Mouse (Mus musculus) embryonic facial prominence, embryonic 15.5 days (tissue): Measurements from ENCODE around the gene Faf1. TPM values are rescaled to one million over a fixed set of nuclear protein-coding genes. Genes with fewer than 3 reads are reported as not detected.
A peak's percentile ranks its signal among the peaks of the same experiment; 100 is the strongest.

Experiments
- ATAC-seq: fragments of 200-750 bp; cut with Nextera tagmentation; 2 replicates; pipeline ENCODE4 v1.8.0; 2017; ENCODE audit warnings: low read depth, moderate TSS enrichment; ENCODE audit not compliant: insufficient number of reproducible peaks, low FRiP score, low TSS enrichment
- H3K27ac ChIP-seq: fragments of 300-500 bp; sonication (generic); replicated peaks from 2 replicates; pipeline ENCODE4 v1.5.1; 2015; ENCODE audit warnings: mild to moderate bottlenecking, inconsistent platforms
- H3K27me3 ChIP-seq: fragments of 300-500 bp; sonication (generic); 2 replicates; pipeline ENCODE4 v1.6.1; 2015; ENCODE audit warnings: inconsistent platforms
- H3K36me3 ChIP-seq: fragments of 300-500 bp; sonication (generic); 2 replicates; pipeline ENCODE4 v1.6.1; 2015; ENCODE audit warnings: mild to moderate bottlenecking, inconsistent platforms
- H3K4me1 ChIP-seq: fragments of 300-500 bp; sonication (generic); 2 replicates; pipeline ENCODE4 v1.6.1; 2015; ENCODE audit warnings: inconsistent platforms
- H3K4me2 ChIP-seq: fragments of 300-500 bp; sonication (generic); replicated peaks from 2 replicates; pipeline ENCODE4 v1.6.1; 2015; ENCODE audit warnings: mild to moderate bottlenecking, inconsistent platforms
- H3K4me3 ChIP-seq: fragments of 300-500 bp; sonication (generic); replicated peaks from 2 replicates; pipeline ENCODE4 v1.5.1; 2015; ENCODE audit warnings: mild to moderate bottlenecking, inconsistent platforms
- H3K9ac ChIP-seq: fragments of 300-500 bp; sonication (generic); 2 replicates; pipeline ENCODE4 v1.6.1; 2015; ENCODE audit warnings: inconsistent platforms
- H3K9me3 ChIP-seq: fragments of 300-500 bp; sonication (generic); replicated peaks from 2 replicates; pipeline ENCODE4 v1.6.1; 2016; ENCODE audit warnings: inconsistent platforms
- WGBS: fragments of 180-500 bp; shearing (Covaris S2); methylation state at CpG from one replicate; pipeline ENCODE4 v1.1.7; 2015; 5-methylcytosine and 5-hydroxymethylcytosine counted together
- polyA plus RNA-seq: library from polyadenylated mRNA; unstranded; fragments of >200 nt; fragmentation: Nextera tagmentation; extraction: Ambion mirVana; gene quantifications from 2 replicates; pipeline ENCODE4 v1.2.1, GENCODE M21; 2015

Gene Faf1
- polyA plus RNA-seq, 1 experiment from 2014 or later, result 25.1 TPM

DNA sequence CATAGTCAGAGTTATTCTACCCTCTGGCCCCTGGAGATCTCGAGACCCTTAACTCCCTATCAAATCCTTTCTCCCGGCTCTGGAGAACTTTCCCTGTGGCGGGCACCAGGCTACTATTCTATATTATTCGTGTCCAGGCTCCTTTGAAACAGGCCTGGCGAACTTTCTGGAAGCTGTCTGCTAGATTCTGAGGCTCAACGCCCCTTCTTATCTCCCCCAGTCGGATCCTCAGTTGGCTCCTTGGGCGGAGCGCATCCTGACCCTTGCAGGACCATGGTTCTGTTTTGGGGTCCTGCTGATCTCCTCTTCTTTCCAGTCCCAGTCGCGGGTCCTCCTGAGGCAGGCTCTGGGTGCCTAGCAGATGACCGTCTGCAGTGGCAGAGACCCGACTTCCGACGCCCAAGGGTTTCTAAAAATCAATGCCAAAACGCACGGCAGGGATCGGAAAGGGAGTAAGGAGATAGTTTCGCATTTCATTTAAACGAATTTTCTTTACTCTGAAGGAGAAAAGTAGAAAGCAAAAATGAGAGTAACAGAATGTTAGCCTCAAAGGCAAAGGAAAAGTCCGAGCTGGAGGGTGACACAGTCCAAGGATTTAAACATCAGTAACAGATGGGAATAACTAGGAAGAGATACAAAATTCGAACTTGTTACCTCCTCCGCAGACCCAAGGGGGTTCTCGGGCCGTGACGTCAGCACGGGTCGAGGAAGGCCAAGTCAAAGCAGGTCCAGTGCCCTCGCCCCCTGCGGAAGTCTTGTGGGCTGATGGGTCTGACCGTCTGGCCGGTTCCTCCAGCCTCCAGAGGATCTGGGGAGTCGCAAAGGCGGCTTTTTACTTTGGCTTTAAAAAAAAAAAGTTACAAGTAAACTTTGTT is 300.1 kb downstream of the Faf1 start:
- Histone ChIP-seq H3K4me2 (peak overlapping the region; percentile 70; the same call in 1 of the 2 replicates), H3K27me3 (peaks cover 96% of the 10 kb centered on the region), H3K36me3 (no peaks in the 10 kb centered on the region), H3K27ac (no peak overlapping the region), H3K4me1 (peaks cover 35% of the 10 kb centered on the region), H3K9ac (no peak overlapping the region), H3K9me3 (0 out of 2 replicates have a peak, but pooled peaks cover 3% of the 10 kb centered on the region), H3K4me3 (peak overlapping the region; percentile 46; the same call in 1 of the 2 replicates)
- no peak for ATAC-seq
- WGBS, result 3% methylated on average over 34 of the region's 34 CpGs

DNA sequence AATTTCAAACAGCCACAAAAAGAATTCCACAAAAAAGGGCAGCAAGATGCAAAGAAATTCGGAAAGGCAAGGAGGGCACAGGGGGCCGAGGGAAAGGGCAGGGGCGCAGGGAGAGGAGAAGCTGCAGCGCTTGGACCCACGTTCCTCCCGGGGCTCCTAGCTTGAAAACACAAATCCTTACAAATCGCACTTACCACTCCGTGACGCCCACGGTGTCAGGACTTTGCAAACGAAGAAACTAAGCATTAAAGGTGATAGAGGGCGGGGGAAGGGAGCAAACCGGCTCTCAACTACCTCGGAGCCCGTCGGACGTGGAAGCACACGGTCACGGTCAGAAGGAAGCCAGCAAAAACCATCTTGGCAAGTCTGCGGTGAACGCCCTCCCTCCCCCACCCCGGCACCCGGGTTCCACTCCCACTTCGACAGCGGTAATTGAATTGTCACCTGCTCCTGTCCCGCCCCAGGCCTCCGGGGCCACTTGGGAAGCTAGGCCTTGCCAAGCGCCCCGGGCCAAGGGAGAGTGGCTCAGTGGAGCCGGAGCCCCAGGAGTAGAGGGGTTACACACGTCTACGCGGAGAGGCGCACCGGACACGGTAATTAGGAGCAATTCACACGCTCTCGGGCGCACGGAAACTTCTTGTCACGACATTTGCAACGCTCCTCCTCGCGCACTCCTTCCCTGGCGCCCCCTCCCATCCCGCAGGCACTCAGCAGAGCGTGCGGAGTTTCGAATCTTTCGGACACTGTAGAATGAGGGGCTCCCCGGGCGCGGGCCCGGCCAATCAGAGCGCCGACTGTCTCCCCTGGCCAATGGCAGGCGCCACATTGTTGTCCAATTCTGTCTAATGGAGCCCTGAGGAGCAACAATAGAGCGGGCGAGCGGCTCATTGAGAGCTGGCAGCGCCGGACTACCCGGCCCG is 301.0 kb downstream of the Faf1 start, which contains the start of gene Dmrta2:
Gene Dmrta2, plus strand, starts transcription at position 906 of the 920 bp plus-strand sequence.
- H3K36me3 ChIP-seq, result no peaks in the 10 kb centered on the region
- no peak within 1 kb of the TSS for H3K9ac ChIP-seq
- no peak within 1 kb of the TSS for H3K27ac ChIP-seq
- H3K4me1 ChIP-seq, result peaks cover 44% of the 10 kb centered on the region
- 0 out of 2 replicates have a peak, but pooled peaks cover 3% of the 10 kb centered on the region for H3K9me3 ChIP-seq
- H3K4me2 ChIP-seq, result peak within 1 kb of the TSS; percentile 70
- peak; percentile 74 for ATAC-seq
- peak within 1 kb of the TSS; percentile 46 for H3K4me3 ChIP-seq
- WGBS, result under 1% methylated on average over 64 of the region's 64 CpGs
- H3K27me3 ChIP-seq, result peaks cover 97% of the 10 kb centered on the region

DNA sequence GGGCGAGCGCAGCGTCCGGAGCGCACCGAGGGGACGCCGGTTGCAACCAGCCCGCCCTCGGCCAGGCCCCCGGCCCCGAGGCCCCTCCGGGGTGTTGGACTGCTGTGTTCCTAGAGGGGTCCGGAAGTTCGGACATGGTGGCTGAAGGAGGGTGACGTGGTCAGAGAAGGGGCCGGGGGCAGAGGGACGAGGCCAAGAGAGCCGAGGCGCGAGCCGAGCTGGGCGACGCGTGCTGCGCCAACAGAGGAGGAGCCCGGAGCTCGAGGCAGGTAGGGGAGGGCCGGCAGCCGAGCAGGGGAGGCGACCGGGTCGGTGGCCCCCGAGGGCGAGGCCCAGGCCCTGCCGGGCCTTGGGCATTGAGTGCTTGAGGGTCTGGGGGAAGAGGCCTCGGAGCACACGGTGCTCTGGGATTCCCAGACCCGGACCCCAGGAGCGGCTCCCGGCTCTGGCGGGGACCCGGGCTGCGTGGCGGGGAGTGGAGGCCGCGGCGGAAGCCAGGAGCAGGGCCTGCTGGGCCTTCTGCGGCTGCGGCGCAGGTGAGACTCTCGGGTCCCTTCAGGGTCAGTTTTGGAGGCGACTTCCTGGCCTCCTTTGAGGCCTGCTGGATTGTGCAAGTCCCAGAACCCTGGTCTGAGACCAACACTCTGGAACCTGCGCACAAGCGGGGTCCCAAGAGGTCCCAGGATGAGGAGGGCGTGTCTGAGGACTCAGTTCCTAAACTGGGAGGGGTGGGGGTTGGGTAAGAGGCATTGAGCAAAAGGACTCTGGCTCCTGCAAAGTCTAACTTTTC is 301.9 kb downstream of the Faf1 start:
- Histone ChIP-seq H3K9me3 (0 out of 2 replicates have a peak, but pooled peaks cover 3% of the 10 kb centered on the region), H3K27me3 (peaks cover 98% of the 10 kb centered on the region), H3K4me1 (peaks cover 49% of the 10 kb centered on the region), H3K27ac (no peak overlapping the region), H3K36me3 (no peaks in the 10 kb centered on the region), H3K4me3 (peak overlapping the region; percentile 46), H3K4me2 (peak overlapping the region; percentile 70), H3K9ac (no peak overlapping the region)
- ATAC-seq, result peak; percentile 9; the same call in 1 of the 2 replicates
- WGBS, result 2% methylated on average over 55 of the region's 56 CpGs

DNA sequence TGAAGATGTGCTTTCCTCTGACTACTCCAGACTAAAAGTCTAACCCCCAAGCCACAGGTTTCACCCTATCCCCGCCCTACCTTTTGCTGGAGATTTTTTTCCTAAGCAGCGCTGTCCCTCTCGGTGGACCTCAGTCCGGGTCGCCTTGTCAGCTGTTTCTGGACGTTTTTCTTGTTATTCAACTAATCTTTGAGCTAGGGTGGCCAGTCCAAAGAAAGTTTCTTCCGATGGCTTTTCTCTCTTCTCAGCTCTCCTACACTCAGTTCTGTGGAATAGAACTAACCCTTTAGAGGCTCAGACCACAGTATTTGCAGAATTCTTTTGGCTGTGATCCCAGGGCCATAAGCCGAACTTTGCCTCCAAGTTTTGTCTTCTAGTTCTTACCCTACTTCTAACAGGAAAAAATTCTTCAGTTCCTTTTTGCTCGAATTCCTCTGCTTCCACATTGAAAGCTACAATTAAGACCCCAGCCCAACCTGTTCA is 302.5 kb downstream of the Faf1 start:
- no peak for ATAC-seq
- Histone ChIP-seq H3K9ac (no peak overlapping the region), H3K4me1 (peaks cover 55% of the 10 kb centered on the region), H3K36me3 (no peaks in the 10 kb centered on the region), H3K27ac (no peak overlapping the region), H3K27me3 (peaks cover 98% of the 10 kb centered on the region), H3K4me2 (no peak overlapping the region; the same call in 1 of the 2 replicates), H3K9me3 (0 out of 2 replicates have a peak, but pooled peaks cover 3% of the 10 kb centered on the region), H3K4me3 (peak overlapping the region; percentile 46; the same call in 1 of the 2 replicates)
- 5% methylated on average over 9 of the region's 9 CpGs for WGBS

DNA sequence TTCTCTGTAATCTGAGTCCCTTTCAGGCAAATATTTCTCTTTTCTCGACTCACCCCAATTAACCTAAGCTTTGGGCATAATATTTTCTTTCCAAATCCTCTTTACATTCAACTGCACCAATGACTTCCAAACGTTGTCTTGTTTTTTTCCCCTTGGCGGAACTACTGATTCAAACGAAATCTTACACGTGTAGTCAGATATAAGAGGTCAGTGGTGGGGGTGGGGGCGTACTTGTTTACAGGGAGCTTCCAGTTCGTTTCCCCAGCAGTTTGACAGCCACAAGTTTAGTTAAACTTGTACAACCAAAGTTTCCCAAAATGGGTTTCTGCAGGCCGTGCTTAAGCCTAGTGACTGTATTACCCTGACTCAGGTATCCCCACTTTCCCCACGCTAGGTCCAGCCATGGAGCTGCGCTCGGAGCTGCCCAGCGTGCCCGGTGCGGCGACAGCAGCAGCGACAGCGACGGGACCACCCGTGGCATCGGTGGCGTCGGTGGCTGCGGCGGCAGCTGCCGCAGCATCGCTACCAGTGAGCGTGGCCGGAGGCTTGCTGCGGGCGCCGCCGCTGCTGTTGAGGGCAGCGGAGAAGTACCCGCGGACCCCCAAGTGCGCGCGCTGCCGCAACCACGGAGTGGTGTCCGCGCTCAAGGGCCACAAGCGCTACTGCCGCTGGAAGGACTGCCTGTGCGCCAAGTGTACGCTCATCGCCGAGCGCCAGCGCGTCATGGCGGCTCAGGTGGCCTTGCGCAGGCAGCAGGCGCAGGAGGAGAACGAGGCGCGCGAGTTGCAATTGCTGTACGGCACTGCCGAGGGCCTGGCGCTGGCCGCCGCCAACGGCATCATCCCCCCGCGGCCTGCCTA is 303.3 kb downstream of the Faf1 start:
- H3K9me3 ChIP-seq, result 0 out of 2 replicates have a peak, but pooled peaks cover 3% of the 10 kb centered on the region
- H3K9ac ChIP-seq, result no peak overlapping the region
- H3K4me1 ChIP-seq, result peaks cover 55% of the 10 kb centered on the region
- no peak overlapping the region for H3K27ac ChIP-seq
- H3K4me2 ChIP-seq, result peak overlapping the region; percentile 26
- no peaks in the 10 kb centered on the region for H3K36me3 ChIP-seq
- peaks cover 98% of the 10 kb centered on the region for H3K27me3 ChIP-seq
- 2% methylated on average over 66 of the region's 66 CpGs for WGBS
- no peak for ATAC-seq
- H3K4me3 ChIP-seq, result peak overlapping the region; percentile 46

DNA sequence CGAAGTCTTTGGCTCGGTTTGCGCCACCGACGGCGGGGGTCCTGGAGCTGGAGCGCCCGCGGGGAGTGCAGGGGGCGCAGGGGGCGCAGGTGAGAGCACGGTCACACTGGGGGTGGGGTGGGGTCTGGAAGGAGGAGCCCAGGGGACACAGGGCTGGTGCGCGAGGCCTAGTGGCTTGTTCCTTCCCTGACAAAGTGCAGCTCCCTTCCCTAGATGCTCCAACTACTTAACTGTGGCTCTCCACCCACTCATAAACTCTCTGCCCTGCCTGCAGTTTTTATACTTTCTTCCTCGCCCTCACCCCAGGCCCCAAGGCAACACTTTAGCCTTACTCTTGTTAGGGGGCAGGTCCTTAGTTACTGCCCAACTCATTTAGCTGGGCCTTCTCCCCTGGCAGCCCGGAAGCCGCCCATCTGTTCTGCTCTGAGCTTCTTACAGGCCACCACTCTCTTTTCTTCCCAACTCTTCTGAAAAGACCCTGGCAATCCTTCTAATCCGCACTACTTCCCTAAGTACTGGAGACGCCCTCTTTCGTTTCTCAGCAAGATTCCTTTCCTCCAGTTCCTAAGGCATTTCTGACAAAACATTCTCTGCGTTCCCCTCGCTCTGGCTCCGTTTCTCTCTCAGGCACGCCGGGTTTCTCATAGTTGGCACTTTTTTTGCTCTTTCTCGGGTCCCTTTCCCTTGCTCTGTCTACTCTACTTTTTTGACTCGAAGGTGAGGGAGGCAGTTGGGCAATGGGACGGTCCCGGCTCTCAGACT is 304.1 kb downstream of the Faf1 start:
- H3K9ac ChIP-seq, result no peak overlapping the region
- H3K9me3 ChIP-seq, result 0 out of 2 replicates have a peak, but pooled peaks cover 3% of the 10 kb centered on the region
- H3K27ac ChIP-seq, result no peak overlapping the region
- no peaks in the 10 kb centered on the region for H3K36me3 ChIP-seq
- 6% methylated on average over 29 of the region's 29 CpGs for WGBS
- peak overlapping the region; percentile 26 for H3K4me2 ChIP-seq
- peak overlapping the region; percentile 46 for H3K4me3 ChIP-seq
- peaks cover 51% of the 10 kb centered on the region for H3K4me1 ChIP-seq
- H3K27me3 ChIP-seq, result peaks cover 98% of the 10 kb centered on the region
- ATAC-seq, result no peak

DNA sequence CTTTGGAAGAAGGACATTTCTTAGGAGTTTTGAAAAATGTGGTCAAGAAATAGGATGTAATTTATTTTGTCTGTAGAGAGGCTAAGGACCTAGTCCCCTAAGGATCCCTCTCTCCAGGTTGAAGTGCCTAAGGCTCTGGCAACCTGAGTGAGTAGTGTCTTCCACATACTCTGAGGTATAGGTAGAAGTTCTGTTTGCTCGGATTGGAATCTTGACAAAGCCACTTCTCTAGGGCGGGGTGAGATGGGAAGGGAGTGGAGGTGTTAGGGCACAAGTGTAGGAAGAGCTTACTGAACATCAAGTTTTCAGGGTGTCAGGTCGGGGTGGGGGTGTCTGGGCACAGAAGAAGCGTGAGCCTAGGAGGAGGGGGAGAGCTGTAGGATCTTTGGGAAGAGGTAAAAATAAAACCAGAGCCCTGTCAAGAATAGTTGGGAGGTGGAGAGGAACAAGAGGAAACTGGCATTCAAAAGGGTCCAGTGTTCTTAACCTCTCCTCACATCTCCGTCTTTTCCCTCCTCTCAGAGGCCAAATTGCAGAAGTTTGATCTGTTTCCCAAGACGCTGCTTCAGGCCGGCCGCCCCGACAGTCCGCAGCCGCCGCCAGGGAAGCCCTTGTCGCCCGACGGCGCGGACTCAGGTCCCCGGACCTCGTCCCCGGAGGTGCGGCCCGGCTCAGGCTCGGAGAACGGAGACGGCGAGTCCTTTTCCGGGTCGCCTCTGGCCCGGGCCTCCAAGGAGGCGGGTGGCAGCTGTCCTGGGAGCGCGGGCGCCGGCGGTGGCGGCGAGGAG is 304.9 kb downstream of the Faf1 start:
- Histone ChIP-seq H3K9me3 (no peaks in the 10 kb centered on the region), H3K4me2 (peak overlapping the region; percentile 64), H3K4me1 (peaks cover 51% of the 10 kb centered on the region), H3K27ac (no peak overlapping the region), H3K4me3 (peak overlapping the region; percentile 46), H3K36me3 (no peaks in the 10 kb centered on the region), H3K9ac (no peak overlapping the region), H3K27me3 (peaks cover 98% of the 10 kb centered on the region)
- ATAC-seq, result no peak
- 8% methylated on average over 37 of the region's 37 CpGs for WGBS

DNA sequence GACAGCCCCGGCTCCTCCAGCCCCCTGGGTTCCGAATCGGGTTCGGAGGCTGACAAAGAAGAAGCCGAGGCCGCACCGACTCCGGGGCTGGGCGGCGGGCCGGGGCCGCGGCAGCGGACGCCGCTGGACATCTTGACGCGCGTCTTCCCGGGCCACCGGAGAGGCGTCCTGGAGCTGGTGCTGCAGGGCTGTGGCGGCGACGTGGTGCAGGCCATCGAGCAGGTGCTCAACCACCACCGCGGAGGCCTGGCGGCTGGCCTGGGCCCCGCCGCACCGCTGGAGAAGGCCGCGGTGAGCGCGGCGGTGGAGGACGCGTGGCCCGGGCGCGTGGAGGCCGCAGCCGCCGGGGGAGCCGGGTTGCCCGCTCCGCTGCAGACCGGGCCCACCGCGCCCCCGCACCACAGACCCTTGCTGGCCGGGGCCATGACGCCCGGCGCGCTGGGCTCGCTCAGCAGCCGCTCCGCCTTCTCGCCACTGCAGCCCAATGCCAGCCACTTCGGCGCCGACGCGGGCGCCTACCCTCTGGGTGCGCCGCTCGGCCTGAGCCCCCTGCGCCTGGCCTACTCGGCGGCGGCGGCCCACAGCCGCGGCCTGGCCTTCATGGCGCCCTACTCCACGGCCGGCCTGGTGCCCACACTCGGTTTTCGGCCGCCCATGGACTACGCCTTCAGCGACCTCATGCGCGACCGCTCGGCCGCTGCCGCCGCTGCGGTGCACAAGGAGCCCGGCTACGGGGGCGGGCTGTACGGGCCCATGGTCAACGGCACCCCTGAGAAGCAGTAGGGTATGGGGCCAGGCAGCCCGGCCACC is 305.7 kb downstream of the Faf1 start:
- peak overlapping the region; percentile 40 for H3K4me3 ChIP-seq
- 3% methylated on average over 98 of the region's 99 CpGs for WGBS
- H3K9me3 ChIP-seq, result no peaks in the 10 kb centered on the region
- no peak for ATAC-seq
- peaks cover 99% of the 10 kb centered on the region for H3K27me3 ChIP-seq
- no peak overlapping the region for H3K9ac ChIP-seq
- peak overlapping the region; percentile 64 for H3K4me2 ChIP-seq
- no peaks in the 10 kb centered on the region for H3K36me3 ChIP-seq
- H3K4me1 ChIP-seq, result peaks cover 50% of the 10 kb centered on the region
- H3K27ac ChIP-seq, result no peak overlapping the region
